Mouse (Mus musculus) heart, embryonic 10.5 days (tissue): ENCODE data around the gene Lhx1. TPM values are rescaled to one million over a fixed set of nuclear protein-coding genes. Genes with fewer than 3 reads are reported as not detected.

Source experiments
- DNase-seq: peaks from one replicate; pipeline ENCODE4 v3.0.0-alpha.2; 2017; ENCODE audit warnings: low spot score
- H3K27ac ChIP-seq: fragments of 300-500 bp; sonication (generic); 2 replicates; pipeline ENCODE4 v1.5.1; 2016; ENCODE audit warnings: mild to moderate bottlenecking
- H3K27me3 ChIP-seq: fragments of 300-500 bp; sonication (generic); 2 replicates; pipeline ENCODE4 v1.6.1; 2016; ENCODE audit warnings: mild to moderate bottlenecking; ENCODE audit not compliant: poor library complexity, insufficient read depth, severe bottlenecking
- H3K36me3 ChIP-seq: fragments of 300-500 bp; sonication (generic); 2 replicates; pipeline ENCODE4 v1.6.1; 2016; ENCODE audit warnings: mild to moderate bottlenecking, moderate library complexity
- H3K4me1 ChIP-seq: fragments of 300-500 bp; sonication (generic); 2 replicates; pipeline ENCODE4 v1.6.1; 2016; ENCODE audit warnings: mild to moderate bottlenecking
- H3K4me3 ChIP-seq: fragments of 300-500 bp; sonication (generic); 2 replicates; pipeline ENCODE4 v1.5.1; 2016; ENCODE audit warnings: mild to moderate bottlenecking, moderate library complexity
- H3K9me3 ChIP-seq: fragments of 300-500 bp; sonication (generic); 2 replicates; pipeline ENCODE4 v1.6.1; 2016; ENCODE audit warnings: mild to moderate bottlenecking, moderate library complexity
- WGBS: fragments of 180-500 bp; shearing (Covaris S2); methylation state at CpG from one replicate; pipeline ENCODE4 v1.1.7; 2016; 5-methylcytosine and 5-hydroxymethylcytosine counted together
- polyA plus RNA-seq: library from polyadenylated mRNA; unstranded; fragments of >200 nt; fragmentation: Nextera tagmentation; extraction: Ambion mirVana; gene quantifications from 2 replicates; pipeline ENCODE4 v1.2.1, GENCODE M21; 2016

The Lhx1 gene
- polyA plus RNA-seq = 0.09 TPM in 1 of 2 replicates, not detected in the other

DNA sequence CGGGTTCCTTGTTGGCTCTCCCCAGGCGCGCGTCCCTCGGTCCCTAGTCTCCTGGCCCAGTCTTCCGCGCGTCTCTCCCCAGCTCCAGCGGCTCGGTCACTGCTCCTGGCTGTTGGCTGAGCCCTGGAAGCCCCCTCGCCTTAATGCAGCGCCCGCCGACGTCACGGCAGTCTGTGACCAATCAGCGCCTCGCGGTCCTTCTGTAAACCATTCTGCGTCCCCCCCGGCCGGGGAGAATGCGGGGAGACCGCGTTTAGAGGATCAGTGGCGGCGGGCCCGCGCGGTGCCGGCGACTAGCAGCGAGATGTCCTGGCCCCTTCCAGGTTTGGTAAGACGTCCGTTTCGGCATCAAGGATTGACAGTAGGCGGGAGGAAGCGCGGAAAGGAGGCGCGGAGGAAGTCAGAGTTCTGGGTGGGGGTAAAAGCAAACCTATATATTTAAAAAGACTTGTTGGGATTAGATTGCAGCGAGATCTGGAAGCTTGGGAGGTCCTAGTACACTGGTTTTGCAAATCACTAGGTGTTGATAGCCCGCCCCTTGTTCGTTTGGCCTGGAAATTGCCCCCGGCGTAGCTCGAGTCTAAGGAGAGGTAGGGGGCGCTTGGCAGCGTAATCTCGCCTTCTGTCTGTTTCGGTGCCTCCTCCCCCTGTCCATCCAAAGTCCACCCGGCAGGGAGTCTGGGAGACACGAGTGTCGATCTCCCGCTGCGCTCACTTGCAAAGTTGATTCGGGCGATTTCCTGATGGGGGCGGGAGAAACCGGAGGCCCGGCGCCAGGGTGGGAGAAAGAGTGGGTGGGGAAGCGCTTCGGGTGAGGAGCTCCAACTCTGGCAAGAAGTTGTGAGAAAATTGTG is at the start of gene Lhx1:
Gene Lhx1, minus strand, starts transcription at position 115 of the 854 bp plus-strand sequence.
- no peaks in the 10 kb centered on the region for H3K36me3 ChIP-seq
- WGBS = under 1% methylated on average over 64 of the region's 64 CpGs
- no peaks in the 10 kb centered on the region for H3K9me3 ChIP-seq
- peak within 1 kb of the TSS; percentile 73 for H3K4me3 ChIP-seq
- DNase-seq = peak; percentile 87
- H3K4me1 ChIP-seq = peaks cover 55% of the 10 kb centered on the region
- peaks cover 100% of the 10 kb centered on the region for H3K27me3 ChIP-seq
- 0 out of 2 replicates have a peak within 1 kb of the TSS, but pooled peaks have one; percentile 29 for H3K27ac ChIP-seq

DNA sequence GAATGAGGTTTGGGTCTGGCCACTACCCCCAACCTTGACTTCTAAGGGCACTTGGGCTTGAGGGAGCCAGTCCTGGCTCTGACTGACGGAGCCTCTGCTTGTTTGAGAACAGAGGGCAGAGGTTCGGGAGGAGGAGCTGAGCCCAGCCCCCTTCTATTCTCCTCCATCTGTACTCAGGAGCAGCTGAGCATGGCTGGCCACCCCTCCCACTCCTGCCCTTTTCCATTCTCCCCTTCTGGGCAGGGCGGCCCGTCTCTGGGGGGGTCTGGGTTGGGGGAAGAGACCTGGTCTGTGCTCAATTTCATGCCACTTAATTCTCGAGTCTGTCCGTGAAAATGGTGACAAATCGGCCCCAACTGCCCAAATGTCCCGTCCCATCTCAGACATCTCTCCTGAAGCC is 49.5 kb upstream of the Lhx1 start:
- Histone ChIP-seq H3K4me1 (peaks cover 4% of the 10 kb centered on the region; the same call in 1 of the 2 replicates), H3K27ac (no peak overlapping the region), H3K27me3 (peaks cover 52% of the 10 kb centered on the region), H3K9me3 (no peaks in the 10 kb centered on the region), H3K4me3 (no peak overlapping the region), H3K36me3 (no peaks in the 10 kb centered on the region)
- 59% methylated on average over 8 of the region's 8 CpGs for WGBS
- no peak for DNase-seq

GRCm38 (mm10) chr11:84573637-84574036 is 48.3 kb upstream of the Lhx1 start:
- no peak for DNase-seq
- H3K27me3 ChIP-seq = peaks cover 58% of the 10 kb centered on the region
- WGBS = 67% methylated on average over 8 of the region's 8 CpGs
- peaks cover 6% of the 10 kb centered on the region for H3K4me1 ChIP-seq
- no peak overlapping the region for H3K27ac ChIP-seq
- no peaks in the 10 kb centered on the region for H3K36me3 ChIP-seq
- no peak overlapping the region for H3K4me3 ChIP-seq
- H3K9me3 ChIP-seq = no peaks in the 10 kb centered on the region

DNA sequence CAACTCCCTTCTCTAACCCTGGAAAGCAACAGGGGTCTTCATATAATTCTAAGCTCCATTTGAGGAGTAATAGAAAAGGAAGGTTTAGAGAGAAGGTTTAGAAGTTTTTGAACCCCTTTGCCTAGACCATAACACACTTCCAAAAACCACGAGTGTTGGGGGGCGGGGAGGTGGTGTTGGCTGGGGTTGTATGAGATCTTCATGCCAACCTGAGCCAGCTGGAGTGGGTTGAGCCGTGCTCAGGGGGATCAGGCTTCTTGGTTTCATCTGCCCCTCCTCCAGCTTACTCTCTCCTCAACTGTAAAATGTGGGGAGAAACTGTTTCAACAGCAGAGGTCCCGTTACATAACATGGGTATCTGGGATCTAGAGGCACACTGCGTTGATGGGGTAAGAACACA is 45.5 kb upstream of the Lhx1 start:
- Histone ChIP-seq H3K4me3 (no peak overlapping the region), H3K27ac (no peak overlapping the region), H3K27me3 (peaks cover 73% of the 10 kb centered on the region), H3K36me3 (no peaks in the 10 kb centered on the region), H3K9me3 (no peaks in the 10 kb centered on the region), H3K4me1 (peaks cover 16% of the 10 kb centered on the region)
- 77% methylated on average over 5 of the region's 5 CpGs for WGBS
- DNase-seq = no peak

- H3K27ac ChIP-seq = no peak overlapping the region
- H3K4me1 ChIP-seq = peaks cover 16% of the 10 kb centered on the region
- H3K9me3 ChIP-seq = no peaks in the 10 kb centered on the region
- no peak overlapping the region for H3K4me3 ChIP-seq
- no peak for DNase-seq
- 60% methylated on average over 12 of the region's 12 CpGs for WGBS
- peaks cover 74% of the 10 kb centered on the region for H3K27me3 ChIP-seq
- no peaks in the 10 kb centered on the region for H3K36me3 ChIP-seq
These were observed 45.1 kb upstream of the Lhx1 start for GRCm38 (mm10) chr11:84570392-84570791.

GRCm38 (mm10) chr11:84569052-84569751 is 43.9 kb upstream of the Lhx1 start:
- WGBS = 54% methylated on average over 6 of the region's 8 CpGs
- no peaks in the 10 kb centered on the region for H3K36me3 ChIP-seq
- peaks cover 16% of the 10 kb centered on the region for H3K4me1 ChIP-seq
- peaks cover 65% of the 10 kb centered on the region for H3K27me3 ChIP-seq
- DNase-seq = no peak
- no peak overlapping the region for H3K4me3 ChIP-seq
- no peaks in the 10 kb centered on the region for H3K9me3 ChIP-seq
- no peak overlapping the region for H3K27ac ChIP-seq

GRCm38 (mm10) chr11:84568482-84568881 is 43.1 kb upstream of the Lhx1 start:
- Histone ChIP-seq H3K36me3 (no peaks in the 10 kb centered on the region), H3K4me3 (no peak overlapping the region), H3K27ac (no peak overlapping the region), H3K9me3 (no peaks in the 10 kb centered on the region), H3K27me3 (peaks cover 67% of the 10 kb centered on the region), H3K4me1 (peaks cover 20% of the 10 kb centered on the region)
- no peak for DNase-seq
- 25% methylated on average over 5 of the region's 5 CpGs for WGBS

DNA sequence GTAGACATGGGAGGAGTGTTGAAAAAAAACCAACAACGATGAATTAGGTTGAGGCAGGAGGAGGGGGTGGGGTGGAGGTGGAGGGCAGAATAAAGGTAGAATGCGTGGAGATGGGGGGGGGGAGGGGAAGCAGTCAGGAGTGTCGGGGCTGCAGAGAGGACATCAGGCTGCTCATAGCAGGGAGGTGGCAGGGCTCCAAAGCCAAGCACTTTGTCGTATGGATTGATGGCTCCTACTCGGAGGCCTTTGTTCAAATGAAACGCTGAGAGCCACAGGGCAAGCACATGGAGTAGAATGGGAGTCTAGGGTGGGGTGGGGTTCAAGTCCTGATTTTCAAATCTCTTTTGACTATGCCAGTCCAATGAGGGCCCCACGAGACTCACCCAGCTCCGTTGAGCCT is 41.4 kb upstream of the Lhx1 start:
- WGBS = 44% methylated on average over 8 of the region's 8 CpGs
- H3K9me3 ChIP-seq = no peaks in the 10 kb centered on the region
- H3K4me3 ChIP-seq = no peak overlapping the region
- DNase-seq = no peak
- no peaks in the 10 kb centered on the region for H3K36me3 ChIP-seq
- H3K4me1 ChIP-seq = peaks cover 29% of the 10 kb centered on the region
- H3K27me3 ChIP-seq = peaks cover 74% of the 10 kb centered on the region
- no peak overlapping the region for H3K27ac ChIP-seq

DNA sequence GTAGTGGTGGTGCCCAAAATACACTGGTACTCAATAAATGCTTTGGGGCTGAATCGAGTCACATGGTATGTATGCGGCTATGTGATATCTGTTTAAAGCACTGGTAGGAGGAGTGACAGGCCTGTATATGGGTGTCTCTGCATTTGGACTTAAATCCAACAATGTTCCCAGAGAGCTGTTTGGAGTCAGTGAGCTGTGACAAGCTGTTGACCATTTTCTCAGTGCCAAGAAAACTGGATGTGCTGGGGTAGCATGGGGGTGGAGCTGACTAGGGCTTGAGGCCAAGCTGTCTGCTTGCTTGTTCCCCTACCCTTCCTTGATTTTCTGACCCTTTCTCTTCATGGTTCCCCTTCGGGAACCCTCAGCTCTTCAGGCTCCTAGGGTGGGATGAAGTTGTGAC is 39.9 kb upstream of the Lhx1 start:
- no peak overlapping the region for H3K4me3 ChIP-seq
- no peak overlapping the region for H3K27ac ChIP-seq
- WGBS = 85% methylated on average over 3 of the region's 3 CpGs
- no peak for DNase-seq
- H3K4me1 ChIP-seq = peaks cover 29% of the 10 kb centered on the region
- H3K36me3 ChIP-seq = no peaks in the 10 kb centered on the region
- H3K27me3 ChIP-seq = peaks cover 67% of the 10 kb centered on the region
- H3K9me3 ChIP-seq = no peaks in the 10 kb centered on the region

- no peak for DNase-seq
- 40% methylated on average over 7 of the region's 7 CpGs for WGBS
- peaks cover 23% of the 10 kb centered on the region for H3K4me1 ChIP-seq
- H3K4me3 ChIP-seq = no peak overlapping the region
- no peaks in the 10 kb centered on the region for H3K9me3 ChIP-seq
- H3K27ac ChIP-seq = no peak overlapping the region
- peaks cover 59% of the 10 kb centered on the region for H3K27me3 ChIP-seq
- H3K36me3 ChIP-seq = no peaks in the 10 kb centered on the region
These were observed 38.0 kb upstream of the Lhx1 start for GRCm38 (mm10) chr11:84563360-84563759.

DNA sequence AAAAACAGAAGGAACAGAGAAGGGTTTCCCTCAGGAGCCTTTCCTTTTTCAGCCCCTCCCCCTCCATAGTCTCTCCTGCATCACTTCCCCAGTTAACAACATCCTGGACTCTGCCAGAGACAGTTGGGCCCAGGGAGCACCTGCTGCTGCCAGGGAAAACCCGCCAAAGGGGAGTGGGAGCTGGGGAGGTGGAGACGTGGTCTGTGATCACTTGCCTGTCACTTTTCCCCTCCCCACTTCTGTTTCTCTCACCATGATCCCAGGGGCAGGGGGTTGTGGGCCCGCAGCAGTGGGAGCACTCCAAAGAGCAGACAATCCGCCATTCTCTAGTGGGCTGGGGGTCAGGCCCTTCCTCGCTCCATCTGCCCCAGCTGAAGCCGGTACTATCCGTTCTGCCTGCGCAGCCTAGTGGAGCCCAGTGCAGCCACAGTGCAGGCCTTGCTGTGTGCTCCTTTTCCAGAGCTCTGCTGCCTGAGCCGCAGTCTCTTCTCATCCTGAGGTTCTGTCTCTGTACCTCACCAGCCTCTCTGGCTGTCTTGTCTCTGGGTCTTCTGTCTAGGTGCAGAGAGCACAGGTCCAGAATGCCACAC is 37.5 kb upstream of the Lhx1 start:
- Histone ChIP-seq H3K27ac (no peak overlapping the region), H3K36me3 (no peaks in the 10 kb centered on the region), H3K4me3 (no peak overlapping the region), H3K9me3 (no peaks in the 10 kb centered on the region), H3K4me1 (peaks cover 21% of the 10 kb centered on the region), H3K27me3 (peaks cover 54% of the 10 kb centered on the region)
- no peak for DNase-seq
- 23% methylated on average over 9 of the region's 9 CpGs for WGBS

GRCm38 (mm10) chr11:84561546-84561945 is 36.2 kb upstream of the Lhx1 start:
- H3K4me3 ChIP-seq = no peak overlapping the region
- peaks cover 41% of the 10 kb centered on the region for H3K27me3 ChIP-seq

More at GRCm38 (mm10) chr11:84561546-84561945, 36.2 kb upstream of the Lhx1 start:
- H3K9me3 ChIP-seq = no peaks in the 10 kb centered on the region
- 69% methylated on average over 5 of the region's 5 CpGs for WGBS
- no peak overlapping the region for H3K27ac ChIP-seq
- DNase-seq = no peak
- peaks cover 16% of the 10 kb centered on the region for H3K4me1 ChIP-seq
- H3K36me3 ChIP-seq = no peaks in the 10 kb centered on the region
